8 mouse cellular contexts compared by ENCODE assay signal in genomic region chr4:135987714-135988113, GRCm38 (mm10). TPM values are rescaled to one million over a fixed set of nuclear protein-coding genes. Genes with fewer than 3 reads are reported as not detected.
DNase-seq lines count a peak whose midpoint lies in the region; ATAC-seq and TF ChIP-seq lines count a peak whose summit lies in the region.

No protein-coding gene starts in this region.

- peak; percentile 36 for DNase-seq in left cerebral cortex, postnatal 4 days
- no peak for DNase-seq in left cerebral cortex, postnatal 10 days (ENCODE audit: extremely low spot score in 1 of 2, low spot score in 2 of 2)
- no peak for DNase-seq in embryonic facial prominence, embryonic 14.5 days (ENCODE audit: low spot score)
- no peak for DNase-seq in hindbrain, postnatal 0 days (ENCODE audit: low spot score)
- DNase-seq in ovary, postnatal 36 days (ENCODE audit: low spot score): no peak
- DNase-seq in layer of hippocampus, postnatal 14 days (ENCODE audit: low spot score in 2 of 2): no peak
- no peak for DNase-seq in layer of hippocampus, adult 11-12 months (ENCODE audit: low spot score)

- H3K79me2 ChIP-seq in myocyte (ENCODE audit: control insufficient read depth, insufficient read depth): peaks cover 12% of the 10 kb centered on the region

- H3K4me1 ChIP-seq in embryonic facial prominence, embryonic 14.5 days (ENCODE audit: control insufficient read depth, insufficient read depth, low read length): peaks cover 7% of the 10 kb centered on the region
- H3K4me1 ChIP-seq in hindbrain, postnatal 0 days (ENCODE audit: insufficient read depth, low read length): peaks cover 12% of the 10 kb centered on the region

- H3K36me3 ChIP-seq in embryonic facial prominence, embryonic 14.5 days (ENCODE audit: control insufficient read depth, insufficient read depth, low read length): peaks cover 19% of the 10 kb centered on the region
- H3K36me3 ChIP-seq in hindbrain, postnatal 0 days (ENCODE audit: insufficient read depth, low read length): peaks cover 12% of the 10 kb centered on the region
- H3K36me3 ChIP-seq in myocyte (ENCODE audit: control insufficient read depth, insufficient read depth): no peaks in the 10 kb centered on the region

- H3K27ac ChIP-seq in embryonic facial prominence, embryonic 14.5 days (replicated peaks; ENCODE audit: low read depth, low read length): peak overlapping the region; percentile 90
- H3K27ac ChIP-seq in hindbrain, postnatal 0 days: peak overlapping the region; percentile 80; the same call in 1 of the 2 replicates

- ATAC-seq in embryonic facial prominence, embryonic 14.5 days (ENCODE audit: low read depth): no peak
- ATAC-seq in hindbrain, postnatal 0 days: no peak

- H3ac ChIP-seq in myocyte (ENCODE audit: control insufficient read depth, insufficient read length): peak overlapping the region; percentile 69

- peak overlapping the region; percentile 88 for H3K4me2 ChIP-seq in embryonic facial prominence, embryonic 14.5 days (ENCODE audit: low read depth, low read length)
- H3K4me2 ChIP-seq in hindbrain, postnatal 0 days (ENCODE audit: low read depth, low read length): peak overlapping the region; percentile 99
- H3K4me2 ChIP-seq in myocyte (ENCODE audit: low read depth): peak overlapping the region; percentile 93

- peak overlapping the region; percentile 95 for H3K9ac ChIP-seq in embryonic facial prominence, embryonic 14.5 days (ENCODE audit: low read depth, low read length)
- peak overlapping the region; percentile 89 for H3K9ac ChIP-seq in hindbrain, postnatal 0 days (replicated peaks; ENCODE audit: low read length)

- no peaks in the 10 kb centered on the region for H3K9me3 ChIP-seq in embryonic facial prominence, embryonic 14.5 days (ENCODE audit: control insufficient read depth, low read length)
- H3K9me3 ChIP-seq in hindbrain, postnatal 0 days (ENCODE audit: low read length): no peaks in the 10 kb centered on the region

- TF ChIP-seq POLR2A in myocyte (IDR thresholded peaks at IDR 0.05; ENCODE audit: insufficient read length, low read depth): no peak

- 72% methylated on average over 9 of the region's 9 CpGs for WGBS in embryonic facial prominence, embryonic 14.5 days
- WGBS in hindbrain, postnatal 0 days: 65% methylated on average over 9 of the region's 9 CpGs

- intact Hi-C loops in left cerebral cortex, postnatal 4 days (cut with DNase I): no loop called here
- intact Hi-C loops in left cerebral cortex, postnatal 10 days (cut with DNase I): loop anchor here (10.0 kb wide), 1 partner anchor 67 kb away; the partner anchor contains the start of gene Rpl11

- H3K27me3 ChIP-seq in embryonic facial prominence, embryonic 14.5 days (replicated peaks; ENCODE audit: control insufficient read depth, insufficient read depth, low read length): no peaks in the 10 kb centered on the region
- no peaks in the 10 kb centered on the region for H3K27me3 ChIP-seq in hindbrain, postnatal 0 days (ENCODE audit: insufficient read depth, low read length)
- no peaks in the 10 kb centered on the region for H3K27me3 ChIP-seq in myocyte (ENCODE audit: control insufficient read depth, insufficient read depth, insufficient read length)

- H3K4me3 ChIP-seq in embryonic facial prominence, embryonic 14.5 days (ENCODE audit: low read depth, low read length): peak overlapping the region; percentile 99
- peak overlapping the region; percentile 84 for H3K4me3 ChIP-seq in hindbrain, postnatal 0 days (ENCODE audit: low read length)
- peak overlapping the region; percentile 71 for H3K4me3 ChIP-seq in myocyte

- no peak for TF ChIP-seq CTCF in hindbrain, postnatal 0 days (IDR thresholded peaks at IDR 0.05; ENCODE audit: low read depth)

TF ChIP-seq in myocyte, 11 proteins besides CTCF, POLR2A, EP300 and RAD21:
- no peak for TF ChIP-seq MYOG (IDR thresholded peaks at IDR 0.05; ENCODE audit: control insufficient read depth in 1 of 3, insufficient read depth in 1 of 3, insufficient read length in 2 of 3, low read depth in 2 of 3)
- no peak for TF ChIP-seq POLR2AphosphoS2 (IDR thresholded peaks at IDR 0.05; ENCODE audit: insufficient read length, low read depth)
- TF ChIP-seq USF1 (IDR thresholded peaks at IDR 0.05; ENCODE audit: low read depth): no peak
- TF ChIP-seq MAX (IDR thresholded peaks at IDR 0.05; ENCODE audit: low read depth): no peak
- no peak for TF ChIP-seq CEBPB (IDR thresholded peaks at IDR 0.05; ENCODE audit: insufficient read depth, poor library complexity, severe bottlenecking)
- no peak for TF ChIP-seq MYOD1 (IDR thresholded peaks at IDR 0.05; ENCODE audit: control insufficient read depth in 1 of 3, insufficient read length in 2 of 3, low read depth in 2 of 3)
- no peak for TF ChIP-seq TCF3 (IDR thresholded peaks at IDR 0.05; ENCODE audit: insufficient read length, low read depth)
- no peak for TF ChIP-seq E2F4 (IDR thresholded peaks at IDR 0.05; ENCODE audit: insufficient read depth)
- no peak for TF ChIP-seq REST (IDR thresholded peaks at IDR 0.05; ENCODE audit: insufficient read depth, insufficient read length)
- TF ChIP-seq SRF (IDR thresholded peaks at IDR 0.05; ENCODE audit: control insufficient read depth, insufficient read length, low read depth): no peak
- no peak for TF ChIP-seq TCF12 (IDR thresholded peaks at IDR 0.05; ENCODE audit: insufficient read depth, poor library complexity, severe bottlenecking)
TF ChIP-seq in myocyte: peak in this region for 0.

RNA-seq across cellular contexts. Expression of gene Pithd1, which starts 0.7 kb away (rescaled TPM):
- total RNA-seq in left cerebral cortex, postnatal 4 days (2021): 10 to 100 TPM; 31.0 to 38.1 TPM
- total RNA-seq in left cerebral cortex, postnatal 10 days (2021): 10 to 100 TPM; 58.4 to 63.8 TPM
- 48.3 and 51.4 TPM in 2 replicates for polyA plus RNA-seq in embryonic facial prominence, embryonic 14.5 days (2014; fragmentation: Nextera tagmentation; extraction: Ambion mirVana)
- total RNA-seq in hindbrain, postnatal 0 days (2014; rRNA removed): 53.2 and 60.2 TPM in 2 replicates
- 84.5 and 85.7 TPM in 2 replicates for polyA plus RNA-seq in hindbrain, postnatal 0 days (2015; fragmentation: Nextera tagmentation; extraction: Ambion mirVana)
- 35.2 TPM for polyA plus RNA-seq in myocyte (2012; fragmentation: generic; extraction: Trizol)
- 10 to 100 TPM; 86.8 to 90.1 TPM for total RNA-seq in layer of hippocampus, postnatal 14 days (2021)

RNA-seq across cellular contexts. Expression of gene Lypla2, which starts 15.3 kb away (rescaled TPM):
- total RNA-seq in left cerebral cortex, postnatal 4 days (2021): 100 to 1,000 TPM; 110 to 122 TPM
- total RNA-seq in left cerebral cortex, postnatal 10 days (2021): 10 to 100 TPM; 94.0 to 95.0 TPM
- 87.6 and 97.8 TPM in 2 replicates for polyA plus RNA-seq in embryonic facial prominence, embryonic 14.5 days (2014; fragmentation: Nextera tagmentation; extraction: Ambion mirVana)
- 135 and 172 TPM in 2 replicates for total RNA-seq in hindbrain, postnatal 0 days (2014; rRNA removed)
- polyA plus RNA-seq in hindbrain, postnatal 0 days (2015; fragmentation: Nextera tagmentation; extraction: Ambion mirVana): 183 and 186 TPM in 2 replicates
- polyA plus RNA-seq in myocyte (2012; fragmentation: generic; extraction: Trizol): 60.9 TPM
- 100 to 1,000 TPM; 107 to 111 TPM for total RNA-seq in layer of hippocampus, postnatal 14 days (2021)

RNA-seq across cellular contexts. Expression of gene Gale, which starts 24.2 kb away (rescaled TPM):
- total RNA-seq in left cerebral cortex, postnatal 4 days (2021): 10 to 100 TPM; 30.9 to 35.8 TPM
- total RNA-seq in left cerebral cortex, postnatal 10 days (2021): 10 to 100 TPM; 28.0 to 29.7 TPM
- polyA plus RNA-seq in embryonic facial prominence, embryonic 14.5 days (2014; fragmentation: Nextera tagmentation; extraction: Ambion mirVana): 50.5 and 56.1 TPM in 2 replicates
- 36.2 and 41.2 TPM in 2 replicates for total RNA-seq in hindbrain, postnatal 0 days (2014; rRNA removed)
- polyA plus RNA-seq in hindbrain, postnatal 0 days (2015; fragmentation: Nextera tagmentation; extraction: Ambion mirVana): 39.8 and 40.2 TPM in 2 replicates
- 51.3 TPM for polyA plus RNA-seq in myocyte (2012; fragmentation: generic; extraction: Trizol)
- 10 to 100 TPM; 26.9 to 29.0 TPM for total RNA-seq in layer of hippocampus, postnatal 14 days (2021)

RNA-seq across cellular contexts. Expression of gene Eloa, which starts 33.8 kb away (rescaled TPM):
- total RNA-seq in left cerebral cortex, postnatal 4 days (2021): 10 to 100 TPM; 34.9 to 36.1 TPM
- 10 to 100 TPM; 30.1 to 32.3 TPM for total RNA-seq in left cerebral cortex, postnatal 10 days (2021)
- polyA plus RNA-seq in embryonic facial prominence, embryonic 14.5 days (2014; fragmentation: Nextera tagmentation; extraction: Ambion mirVana): 47.2 and 48.0 TPM in 2 replicates
- total RNA-seq in hindbrain, postnatal 0 days (2014; rRNA removed): 20.9 and 26.5 TPM in 2 replicates
- 19.7 and 19.8 TPM in 2 replicates for polyA plus RNA-seq in hindbrain, postnatal 0 days (2015; fragmentation: Nextera tagmentation; extraction: Ambion mirVana)
- 17.2 TPM for polyA plus RNA-seq in myocyte (2012; fragmentation: generic; extraction: Trizol)
- 10 to 100 TPM; 31.7 TPM for total RNA-seq in layer of hippocampus, postnatal 14 days (2021)

RNA-seq across cellular contexts. Expression of gene Hmgcl, which starts 41.5 kb away (rescaled TPM):
- 10 to 100 TPM; 30.2 to 33.9 TPM for total RNA-seq in left cerebral cortex, postnatal 4 days (2021)
- total RNA-seq in left cerebral cortex, postnatal 10 days (2021): 10 to 100 TPM; 30.5 to 31.9 TPM
- 81.7 and 89.4 TPM in 2 replicates for polyA plus RNA-seq in embryonic facial prominence, embryonic 14.5 days (2014; fragmentation: Nextera tagmentation; extraction: Ambion mirVana)
- total RNA-seq in hindbrain, postnatal 0 days (2014; rRNA removed): 27.0 and 38.6 TPM in 2 replicates
- 55.0 and 60.0 TPM in 2 replicates for polyA plus RNA-seq in hindbrain, postnatal 0 days (2015; fragmentation: Nextera tagmentation; extraction: Ambion mirVana)
- polyA plus RNA-seq in myocyte (2012; fragmentation: generic; extraction: Trizol): 44.1 TPM
- 10 to 100 TPM; 31.3 to 35.0 TPM for total RNA-seq in layer of hippocampus, postnatal 14 days (2021)
